Comparison of ENCODE assay signal across 15 mouse cellular contexts in genomic region chr5:131371341-131372134, GRCm38 (mm10).
DNase-seq lines count a peak whose midpoint lies in the region; ATAC-seq and TF ChIP-seq lines count a peak whose summit lies in the region.
"Had no signal": no experiment of that assay in that cellular context is flagged by ENCODE, and none has a peak within 500 bp of the region (broad histone marks: within the 10 kb centered on the region; RNA-seq: fewer than 3 reads in every experiment).

No protein-coding gene starts in this region.

- no peaks in the 10 kb centered on the region for H3K9me3 ChIP-seq in embryonic facial prominence, embryonic 11.5 days (replicated peaks; ENCODE audit: control insufficient read depth, low read length)
- H3K9me3 ChIP-seq in midbrain, embryonic 14.5 days (ENCODE audit: control insufficient read depth, low read length) = no peaks in the 10 kb centered on the region

- no peak for TF ChIP-seq POLR2A in lung, adult 2 months (IDR thresholded peaks at IDR 0.05; ENCODE audit: borderline replicate concordance, extremely low read depth, low read depth, low read length)

- H3K4me2 ChIP-seq in embryonic facial prominence, embryonic 11.5 days (ENCODE audit: low read depth, low read length) = no peak overlapping the region
- no peak overlapping the region for H3K4me2 ChIP-seq in midbrain, embryonic 14.5 days (ENCODE audit: low read length)

- H3K36me3 ChIP-seq in embryonic facial prominence, embryonic 11.5 days (replicated peaks; ENCODE audit: control insufficient read depth, insufficient read depth, low read depth, low read length) = no peaks in the 10 kb centered on the region
- no peaks in the 10 kb centered on the region for H3K36me3 ChIP-seq in midbrain, embryonic 14.5 days (ENCODE audit: control insufficient read depth, insufficient read depth, low read length)

- no peak overlapping the region for H3K27ac ChIP-seq in embryonic facial prominence, embryonic 11.5 days (replicated peaks; ENCODE audit: low read depth, low read length)
- no peak overlapping the region for H3K27ac ChIP-seq in midbrain, embryonic 14.5 days (replicated peaks; ENCODE audit: low read depth, low read length)
- H3K27ac ChIP-seq: hindbrain, postnatal 0 days had no signal

- no peak for ATAC-seq in embryonic facial prominence, embryonic 11.5 days (replicated peaks; ENCODE audit: insufficient number of reproducible peaks, low FRiP score, low TSS enrichment, low read depth)
- ATAC-seq in midbrain, embryonic 14.5 days (ENCODE audit: low FRiP score, low TSS enrichment) = no peak
- ATAC-seq: forebrain, embryonic 14.5 days; hindbrain, postnatal 0 days; liver, postnatal 0 days had no signal

- no peak for TF ChIP-seq CTCF in lung, adult 2 months (IDR thresholded peaks at IDR 0.05; ENCODE audit: insufficient read depth, low read length)

- H3K9ac ChIP-seq in embryonic facial prominence, embryonic 11.5 days (replicated peaks; ENCODE audit: low read length) = no peak overlapping the region
- no peak overlapping the region for H3K9ac ChIP-seq in midbrain, embryonic 14.5 days (replicated peaks; ENCODE audit: low read length)
- H3K9ac ChIP-seq: liver, postnatal 0 days had no signal

- peak; percentile 3 to 7 for DNase-seq in lung, adult 18-20 months
- DNase-seq in lung, adult 2 months = no peak
- DNase-seq in embryonic facial prominence, embryonic 11.5 days (ENCODE audit: low spot score) = peak; percentile 72
- DNase-seq in heart, postnatal 4 days = peak; percentile 38
- peak; percentile 18 for DNase-seq in lung, postnatal 36 days
- DNase-seq in midbrain, embryonic 14.5 days = no peak
- DNase-seq in layer of hippocampus, adult 9-11 months = no peak
- DNase-seq in layer of hippocampus, adult 18-20 months (ENCODE audit: low spot score in 2 of 2) = no peak
- DNase-seq: adrenal gland, postnatal 14 days; cerebellum, adult 11 months; liver, postnatal 0 days; right cerebral cortex, postnatal 4 days; thymus, adult 2 months had no signal

- WGBS in lung, adult 2 months = 59% methylated on average over 4 of the region's 4 CpGs
- 43% methylated on average over 4 of the region's 4 CpGs for WGBS in embryonic facial prominence, embryonic 11.5 days
- WGBS in midbrain, embryonic 14.5 days = 85% methylated on average over 4 of the region's 4 CpGs

- no peaks in the 10 kb centered on the region for H3K4me1 ChIP-seq in lung, adult 2 months (ENCODE audit: control insufficient read depth, insufficient read depth, low read length)
- H3K4me1 ChIP-seq in embryonic facial prominence, embryonic 11.5 days (ENCODE audit: control insufficient read depth, insufficient read depth, low read length) = no peaks in the 10 kb centered on the region
- no peaks in the 10 kb centered on the region for H3K4me1 ChIP-seq in midbrain, embryonic 14.5 days (ENCODE audit: control insufficient read depth, insufficient read depth, low read length)

- no peak overlapping the region for H3K4me3 ChIP-seq in lung, adult 2 months (replicated peaks; ENCODE audit: extremely low read depth, low read depth, low read length)
- H3K4me3 ChIP-seq in embryonic facial prominence, embryonic 11.5 days (ENCODE audit: low read depth, low read length) = no peak overlapping the region
- H3K4me3 ChIP-seq in midbrain, embryonic 14.5 days (replicated peaks; ENCODE audit: low read depth, low read length) = no peak overlapping the region

- H3K27me3 ChIP-seq in embryonic facial prominence, embryonic 11.5 days (ENCODE audit: control insufficient read depth, insufficient read depth, low read length) = no peaks in the 10 kb centered on the region
- H3K27me3 ChIP-seq in midbrain, embryonic 14.5 days (ENCODE audit: control insufficient read depth, insufficient read depth, low read length) = no peaks in the 10 kb centered on the region

Comparison
In these comparisons a context has a peak if more than half of its experiments do, and no peak if none do; other contexts are left out.
1. DNase-seq: peak in lung, adult 18-20 months (2 of 2), embryonic facial prominence, embryonic 11.5 days (single experiment), heart, postnatal 4 days (single experiment) and lung, postnatal 36 days (single experiment); none in lung, adult 2 months (single experiment), midbrain, embryonic 14.5 days (single experiment), layer of hippocampus, adult 9-11 months (single experiment) and layer of hippocampus, adult 18-20 months (0 of 2).